In genomic region chr13:41123666-41124225, GRCm38 (mm10) we compare ENCODE assay signal across 29 mouse cellular contexts. TPM values are rescaled to one million over a fixed set of nuclear protein-coding genes. Genes with fewer than 3 reads are reported as not detected.
"Had no signal": no experiment of that assay in that cellular context is flagged by ENCODE, and none has a peak within 500 bp of the region (broad histone marks: within the 10 kb centered on the region; RNA-seq: fewer than 3 reads in every experiment).

No protein-coding gene starts in this region.

- H3K27me3 ChIP-seq: limb, embryonic 13.5 days; liver, embryonic 12.5 days; liver, embryonic 15.5 days; lung, embryonic 15.5 days; midbrain, embryonic 15.5 days had no signal

- H3K9ac ChIP-seq: limb, embryonic 13.5 days; liver, embryonic 12.5 days; liver, embryonic 15.5 days; lung, embryonic 15.5 days; midbrain, embryonic 15.5 days had no signal

- H3K27ac ChIP-seq: kidney, postnatal 0 days; layer of hippocampus, adult 2 months; limb, embryonic 10.5 days; limb, embryonic 13.5 days; liver, embryonic 12.5 days; liver, embryonic 15.5 days; lung, embryonic 15.5 days; midbrain, embryonic 10.5 days; midbrain, embryonic 15.5 days had no signal

- H3K4me2 ChIP-seq: limb, embryonic 13.5 days; liver, embryonic 12.5 days; liver, embryonic 15.5 days; lung, embryonic 15.5 days; midbrain, embryonic 15.5 days had no signal

- DNase-seq: kidney, postnatal 25 days; layer of hippocampus, adult 9-11 months; liver; lung, adult 18-20 months; lung, postnatal 10 days; lung, postnatal 36 days; thymus, adult 18-20 months; thymus, postnatal 36 days had no signal

- H3K9me3 ChIP-seq: limb, embryonic 10.5 days; limb, embryonic 13.5 days; liver, embryonic 12.5 days; liver, embryonic 15.5 days; lung, embryonic 15.5 days; megakaryocyte, embryonic 14.5 days; midbrain, embryonic 10.5 days; midbrain, embryonic 15.5 days had no signal

- ATAC-seq: liver, embryonic 12.5 days; midbrain, embryonic 15.5 days had no signal

- H3K4me3 ChIP-seq: layer of hippocampus, adult 2 months; limb, embryonic 10.5 days; limb, embryonic 13.5 days; liver, embryonic 12.5 days; liver, embryonic 15.5 days; lung, embryonic 15.5 days; megakaryocyte, embryonic 14.5 days; midbrain, embryonic 10.5 days; midbrain, embryonic 15.5 days had no signal

- H3K4me1 ChIP-seq: liver, embryonic 15.5 days; lung, embryonic 15.5 days; midbrain, embryonic 10.5 days; midbrain, embryonic 15.5 days had no signal

- H3K36me3 ChIP-seq: limb, embryonic 10.5 days; limb, embryonic 13.5 days; liver, embryonic 12.5 days; liver, embryonic 15.5 days; lung, embryonic 15.5 days; midbrain, embryonic 10.5 days; midbrain, embryonic 15.5 days had no signal

RNA-seq across cellular contexts. Expression of gene Sycp2l, which starts 9.6 kb away (rescaled TPM):
- total RNA-seq: layer of hippocampus, adult 2 months; layer of hippocampus, postnatal 25 days had no signal
- polyA plus RNA-seq: kidney, embryonic 14.5 days; kidney, postnatal 0 days; large intestine, adult 2 months; limb, embryonic 10.5 days; limb, embryonic 13.5 days; liver, embryonic 12.5 days; liver, embryonic 15.5 days; lung, embryonic 15.5 days; midbrain, embryonic 10.5 days; midbrain, embryonic 15.5 days; neural tube, embryonic 11.5 days; neural tube, embryonic 14.5 days; small intestine, adult 2 months; spleen, adult 2 months; urinary bladder, adult 2 months had no signal

RNA-seq across cellular contexts. Expression of gene Gcm2, which starts 12.9 kb away (rescaled TPM):
- total RNA-seq: layer of hippocampus, adult 2 months; layer of hippocampus, postnatal 25 days; left cerebral cortex, adult 18-20 months; left cerebral cortex, postnatal 25 days had no signal
- polyA plus RNA-seq: kidney, embryonic 14.5 days; kidney, postnatal 0 days; large intestine, adult 2 months; limb, embryonic 10.5 days; limb, embryonic 13.5 days; liver, embryonic 12.5 days; liver, embryonic 15.5 days; lung, embryonic 15.5 days; midbrain, embryonic 10.5 days; midbrain, embryonic 15.5 days; neural tube, embryonic 14.5 days; small intestine, adult 2 months; stomach, embryonic 16.5 days; urinary bladder, adult 2 months had no signal

RNA-seq across cellular contexts. Expression of gene Mak, which starts 44.2 kb away (rescaled TPM):
- polyA plus RNA-seq: small intestine, adult 2 months; spleen, adult 2 months had no signal
